Mouse (Mus musculus): ENCODE measurements around the gene Olfr644. TPM values are rescaled to one million over a fixed set of nuclear protein-coding genes. Genes with fewer than 3 reads are reported as not detected.

Olfr644 gene
- total RNA-seq (2021) = not detected

GRCm38 (mm10) chr7:104071769-104072168 lies at the start of gene Olfr644:
TSS of gene Olfr644 (minus strand) at chr7:104071869.
- intact Hi-C loops (cut with DNase I) = no loop called here
- DNase-seq (ENCODE audit: low spot score in 2 of 2) = no peak

GRCm38 (mm10) chr7:104104757-104104972 lies 33.0 kb upstream of the Olfr644 start, which contains the start of gene Olfr646:
TSS of gene Olfr646 (plus strand) at chr7:104104873.
- intact Hi-C loops (cut with DNase I) = no loop called here
- no peak for DNase-seq (ENCODE audit: low spot score in 2 of 2)

GRCm38 (mm10) chr7:104103913-104104756 lies 32.5 kb upstream of the Olfr644 start:
- DNase-seq (ENCODE audit: low spot score in 2 of 2) = no peak
- intact Hi-C loops (cut with DNase I) = no loop called here

- no peak for DNase-seq (ENCODE audit: low spot score in 2 of 2)
- intact Hi-C loops (cut with DNase I) = no loop called here
Observed at GRCm38 (mm10) chr7:104085365-104085764, 13.7 kb upstream of the Olfr644 start, which contains the start of gene Olfr645. TSS of gene Olfr645 (minus strand) at chr7:104085465.

GRCm38 (mm10) chr7:104061345-104061744 lies 10.3 kb downstream of the Olfr644 start, which contains the start of gene 4930516K23Rik:
TSS of gene 4930516K23Rik (minus strand) at chr7:104061445.
- intact Hi-C loops (cut with DNase I) = no loop called here
- no peak for DNase-seq (ENCODE audit: low spot score in 2 of 2)

GRCm38 (mm10) chr7:104059215-104059614 lies 12.5 kb downstream of the Olfr644 start:
- no peak for DNase-seq (ENCODE audit: low spot score in 2 of 2)
- intact Hi-C loops (cut with DNase I) = no loop called here

- intact Hi-C loops (cut with DNase I) = no loop called here
- no peak for DNase-seq (ENCODE audit: low spot score in 2 of 2)
Observed at GRCm38 (mm10) chr7:104052566-104052965, 19.1 kb downstream of the Olfr644 start, which contains the start of gene Olfr642. TSS of gene Olfr642 (minus strand) at chr7:104052666.

GRCm38 (mm10) chr7:104050745-104051144 lies 20.9 kb downstream of the Olfr644 start:
- intact Hi-C loops (cut with DNase I) = no loop called here
- no peak for DNase-seq (ENCODE audit: low spot score in 2 of 2)

GRCm38 (mm10) chr7:104035145-104035544 lies 36.5 kb downstream of the Olfr644 start, which contains the start of gene Olfr641:
TSS of gene Olfr641 (plus strand) at chr7:104035445.
- DNase-seq (ENCODE audit: low spot score in 2 of 2) = no peak
- intact Hi-C loops (cut with DNase I) = no loop called here

GRCm38 (mm10) chr7:104026978-104027377 lies 44.7 kb downstream of the Olfr644 start:
- intact Hi-C loops (cut with DNase I) = no loop called here
- no peak for DNase-seq (ENCODE audit: low spot score in 2 of 2)

GRCm38 (mm10) chr7:104025473-104025872 lies 46.2 kb downstream of the Olfr644 start, which contains the start of gene Olfr640:
TSS of gene Olfr640 (minus strand) at chr7:104025573.
- intact Hi-C loops (cut with DNase I) = no loop called here
- no peak for DNase-seq (ENCODE audit: low spot score in 2 of 2)

GRCm38 (mm10) chr7:104021651-104022050 lies 50.0 kb downstream of the Olfr644 start:
- no peak for DNase-seq (ENCODE audit: low spot score in 2 of 2)
- intact Hi-C loops (cut with DNase I) = no loop called here

GRCm38 (mm10) chr7:104018953-104019352 lies 52.7 kb downstream of the Olfr644 start:
- intact Hi-C loops (cut with DNase I) = no loop called here
- no peak for DNase-seq (ENCODE audit: low spot score in 2 of 2)

- intact Hi-C loops (cut with DNase I) = no loop called here
- DNase-seq (ENCODE audit: low spot score in 2 of 2) = no peak
Observed at GRCm38 (mm10) chr7:104017203-104017602, 54.5 kb downstream of the Olfr644 start, which contains the start of gene Olfr639. TSS of gene Olfr639 (minus strand) at chr7:104017303.

Other genes with a start within 250 kb of the Olfr644 start
- 100 to 1,000 TPM; 365 to 420 TPM for gene Hbb-bs, start 243.8 kb downstream of the Olfr644 start, total RNA-seq (2021)
- gene Hbb-bh2, start 231.3 kb downstream of the Olfr644 start, total RNA-seq (2021) = not detected
- gene Hbb-bh1, start 228.7 kb downstream of the Olfr644 start, total RNA-seq (2021) = not detected
- gene Hbb-y, start 218.7 kb downstream of the Olfr644 start, total RNA-seq (2021) = not detected
- not detected for gene Olfr66, start 185.6 kb downstream of the Olfr644 start, total RNA-seq (2021)
- not detected for gene Olfr64, start 177.4 kb downstream of the Olfr644 start, total RNA-seq (2021)
- not detected for gene Olfr65, start 168.4 kb downstream of the Olfr644 start, total RNA-seq (2021)
- gene Olfr631, start 143.0 kb downstream of the Olfr644 start, total RNA-seq (2021) = not detected
- gene Olfr632, start 137.5 kb downstream of the Olfr644 start, total RNA-seq (2021) = under 1 TPM in 1 of 2 experiments, not detected in 1; 0.25 TPM
- gene Olfr633, start 127.4 kb downstream of the Olfr644 start, total RNA-seq (2021) = not detected
- gene Olfr635, start 100.7 kb downstream of the Olfr644 start, total RNA-seq (2021) = under 1 TPM; 0.02 to 0.07 TPM
- not detected for gene Olfr638, start 73.1 kb downstream of the Olfr644 start, total RNA-seq (2021)
- under 1 TPM; 0.12 to 0.16 TPM for gene Olfr639, start 54.6 kb downstream of the Olfr644 start, total RNA-seq (2021)
- not detected for gene Olfr640, start 46.3 kb downstream of the Olfr644 start, total RNA-seq (2021)
- not detected for gene Olfr641, start 36.4 kb downstream of the Olfr644 start, total RNA-seq (2021)
- gene Olfr642, start 19.2 kb downstream of the Olfr644 start, total RNA-seq (2021) = not detected
- not detected for gene 4930516K23Rik, start 10.4 kb downstream of the Olfr644 start, total RNA-seq (2021)
- not detected for gene Olfr645, start 13.6 kb upstream of the Olfr644 start, total RNA-seq (2021)
- gene Olfr646, start 33.0 kb upstream of the Olfr644 start, total RNA-seq (2021) = not detected
- gene Ubqln5, start 58.0 kb upstream of the Olfr644 start, total RNA-seq (2021) = not detected
- not detected for gene Olfr643, start 65.5 kb upstream of the Olfr644 start, total RNA-seq (2021)
- not detected for gene Ubqln3, start 71.4 kb upstream of the Olfr644 start, total RNA-seq (2021)
- gene Ubqlnl, start 78.7 kb upstream of the Olfr644 start, total RNA-seq (2021) = not detected
- gene Olfm5, start 93.0 kb upstream of the Olfr644 start, total RNA-seq (2021) = not detected
- gene Olfr648, start 111.5 kb upstream of the Olfr644 start, total RNA-seq (2021) = under 1 TPM; 0.15 to 0.45 TPM
- not detected for gene Olfr649, start 124.1 kb upstream of the Olfr644 start, total RNA-seq (2021)
- under 1 TPM in 1 of 2 experiments, not detected in 1; 0.15 TPM for gene Trim6, start 146.9 kb upstream of the Olfr644 start, total RNA-seq (2021)
- gene Trim34a, start 172.6 kb upstream of the Olfr644 start, total RNA-seq (2021) = 1 to 10 TPM in 1 of 2 experiments, under 1 TPM in 1; 0.94 to 1.1 TPM
- 1 to 10 TPM in 1 of 2 experiments, under 1 TPM in 1; 0.39 to 1.1 TPM for gene Trim5, start 216.2 kb upstream of the Olfr644 start, total RNA-seq (2021)
- gene Trim12a, start 243.6 kb upstream of the Olfr644 start, total RNA-seq (2021) = 1 to 10 TPM; 1.9 to 2.3 TPM

Data from left cerebral cortex, postnatal 36 days (tissue).